Mouse (Mus musculus): ENCODE measurements around the gene Lsamp.

The Lsamp gene

GRCm38 (mm10) chr16:39984205-39984634, at the start of gene Lsamp:
TSS of gene Lsamp (plus strand) at chr16:39984361.
- peak; percentile 88 for DNase-seq

GRCm38 (mm10) chr16:39957686-39958085, 26.5 kb upstream of the Lsamp start:
- DNase-seq, result no peak

- DNase-seq, result no peak
Observed at GRCm38 (mm10) chr16:39972712-39973111, 11.4 kb upstream of the Lsamp start.

GRCm38 (mm10) chr16:39984635-39985291, 602 bp downstream of the Lsamp start:
- DNase-seq, result peak; percentile 37

- peak; percentile 27 for DNase-seq
Observed at GRCm38 (mm10) chr16:39988466-39988865, 4.3 kb downstream of the Lsamp start.

- no peak for DNase-seq
Observed at GRCm38 (mm10) chr16:39994821-39995220, 10.7 kb downstream of the Lsamp start.

- DNase-seq, result peak; percentile 61
Observed at GRCm38 (mm10) chr16:40008800-40009199, 24.6 kb downstream of the Lsamp start.

GRCm38 (mm10) chr16:40011106-40011505, 26.9 kb downstream of the Lsamp start:
- no peak for DNase-seq

GRCm38 (mm10) chr16:40022611-40023010, 38.5 kb downstream of the Lsamp start:
- peak; percentile 62 for DNase-seq

GRCm38 (mm10) chr16:40036719-40037118, 52.6 kb downstream of the Lsamp start:
- no peak for DNase-seq

- DNase-seq, result no peak
Observed at GRCm38 (mm10) chr16:40059546-40059945, 75.4 kb downstream of the Lsamp start.

GRCm38 (mm10) chr16:40059968-40060367, 75.8 kb downstream of the Lsamp start:
- no peak for DNase-seq

- no peak for DNase-seq
Observed at GRCm38 (mm10) chr16:40060491-40060890, 76.3 kb downstream of the Lsamp start.

- no peak for DNase-seq
Observed at GRCm38 (mm10) chr16:40075556-40075955, 91.4 kb downstream of the Lsamp start.

- DNase-seq, result no peak
Observed at GRCm38 (mm10) chr16:40080224-40080623, 96.1 kb downstream of the Lsamp start.

GRCm38 (mm10) chr16:40104329-40104728, 120.2 kb downstream of the Lsamp start:
- no peak for DNase-seq

GRCm38 (mm10) chr16:40182918-40183317, 198.8 kb downstream of the Lsamp start:
- DNase-seq, result no peak

GRCm38 (mm10) chr16:40187987-40188590, 203.9 kb downstream of the Lsamp start:
- DNase-seq, result no peak

GRCm38 (mm10) chr16:40194401-40194800, 210.2 kb downstream of the Lsamp start:
- no peak for DNase-seq

- DNase-seq, result no peak
Observed at GRCm38 (mm10) chr16:40194839-40195238, 210.7 kb downstream of the Lsamp start.

GRCm38 (mm10) chr16:40228627-40229026, 244.5 kb downstream of the Lsamp start:
- peak; percentile 32 for DNase-seq

- DNase-seq, result no peak
Observed at GRCm38 (mm10) chr16:40233066-40233465, 248.9 kb downstream of the Lsamp start.

GRCm38 (mm10) chr16:40234151-40234895, 250.2 kb downstream of the Lsamp start:
- DNase-seq, result peak; percentile 40

GRCm38 (mm10) chr16:40271859-40272258, 287.7 kb downstream of the Lsamp start:
- no peak for DNase-seq
